8 mouse cellular contexts compared by ENCODE assay signal in the genomic region with DNA sequence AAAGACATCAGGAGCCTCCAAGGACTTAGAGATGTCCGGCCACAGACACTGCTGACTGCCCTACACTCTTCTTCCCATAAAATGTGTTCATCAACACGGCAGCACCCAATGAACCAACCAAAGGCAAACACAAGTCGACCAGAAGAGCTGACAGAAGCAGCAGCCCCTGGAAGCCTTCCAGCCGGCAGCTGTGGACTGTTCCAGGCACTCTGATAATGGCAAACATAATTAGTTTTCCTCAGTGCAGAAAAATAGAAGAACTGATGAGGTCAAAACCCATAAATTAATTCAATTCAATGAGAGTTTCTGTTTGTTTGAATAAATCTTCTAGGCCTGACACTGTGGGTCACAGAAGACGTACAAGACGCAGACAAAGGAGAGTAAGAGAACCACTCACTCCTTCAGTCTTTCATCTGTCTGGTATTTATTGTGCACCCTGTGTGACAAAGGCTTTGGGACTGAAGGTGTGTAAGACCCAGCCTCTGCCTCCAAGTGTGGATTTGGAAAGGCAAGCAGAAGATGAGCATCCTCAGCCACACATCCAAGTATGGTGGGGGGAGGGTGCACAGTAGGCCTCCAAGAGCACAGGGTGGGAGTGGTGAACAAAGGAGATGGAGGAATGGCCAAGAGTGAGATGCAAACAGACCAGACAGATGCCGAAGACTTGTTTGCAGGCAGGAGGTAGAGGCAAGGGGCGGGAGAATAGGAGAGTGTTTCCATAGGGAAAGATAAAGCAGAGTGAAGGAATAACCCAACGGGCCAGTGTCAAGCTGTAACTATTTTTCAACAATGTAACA. TPM values are rescaled to one million over a fixed set of nuclear protein-coding genes. Genes with fewer than 3 reads are reported as not detected.
DNase-seq lines count a peak whose midpoint lies in the region; ATAC-seq and TF ChIP-seq lines count a peak whose summit lies in the region.

No protein-coding gene starts in this region.

- no peak overlapping the region for H3K4me3 ChIP-seq in hindbrain, postnatal 0 days (ENCODE audit: low read length)

- H3K4me2 ChIP-seq in hindbrain, postnatal 0 days (ENCODE audit: low read depth, low read length), result no peak overlapping the region

- no peaks in the 10 kb centered on the region for H3K36me3 ChIP-seq in hindbrain, postnatal 0 days (ENCODE audit: insufficient read depth, low read length)

- WGBS in hindbrain, postnatal 0 days, result 50% methylated on average over 9 of the region's 9 CpGs

- peak; percentile 34; the same call in 1 of the 2 replicates for ATAC-seq in hindbrain, postnatal 0 days

- H3K27me3 ChIP-seq in hindbrain, postnatal 0 days (ENCODE audit: insufficient read depth, low read length), result no peaks in the 10 kb centered on the region

- H3K4me1 ChIP-seq in hindbrain, postnatal 0 days (ENCODE audit: insufficient read depth, low read length), result peaks cover 15% of the 10 kb centered on the region; the same call in 1 of the 2 replicates

- TF ChIP-seq CTCF in hindbrain, postnatal 0 days (IDR thresholded peaks at IDR 0.05; ENCODE audit: low read depth), result no peak

- peak overlapping the region; percentile 7; the same call in 1 of the 2 replicates for H3K27ac ChIP-seq in hindbrain, postnatal 0 days

- H3K9me3 ChIP-seq in hindbrain, postnatal 0 days (ENCODE audit: low read length), result no peaks in the 10 kb centered on the region

- peak; percentile 69 to 78 for DNase-seq in cerebellum, postnatal 10 days
- no peak for DNase-seq in cerebellum, adult 11-12 months
- DNase-seq in Muller cell, postnatal 12 days (ENCODE audit: inconsistent ontology term), result peak; percentile 66
- peak; percentile 56 for DNase-seq in hindbrain, postnatal 0 days (ENCODE audit: low spot score)
- peak; percentile 21 for DNase-seq in lung, postnatal 25 days (ENCODE audit: low spot score)
- DNase-seq in frontal cortex, postnatal 14 days (ENCODE audit: low spot score in 2 of 2), result no peak
- no peak for DNase-seq in spleen, postnatal 4 days (ENCODE audit: low spot score in 2 of 2)
- DNase-seq in cerebellum, adult 18-20 months, result no peak

- no peak overlapping the region for H3K9ac ChIP-seq in hindbrain, postnatal 0 days (replicated peaks; ENCODE audit: low read length)

RNA-seq across cellular contexts. Expression of a gene that starts 25.5 kb away (rescaled TPM):
- 14.8 and 18.0 TPM in 2 replicates for total RNA-seq in hindbrain, postnatal 0 days (2014; rRNA removed)
- polyA plus RNA-seq in hindbrain, postnatal 0 days (2015; fragmentation: Nextera tagmentation; extraction: Ambion mirVana), result 3.2 and 3.7 TPM in 2 replicates

Comparison
In these comparisons a context has a peak if more than half of its experiments do, and no peak if none do; other contexts are left out.
1. DNase-seq: peak in cerebellum, postnatal 10 days (2 of 2), Muller cell, postnatal 12 days (single experiment), hindbrain, postnatal 0 days (single experiment) and lung, postnatal 25 days (single experiment); none in cerebellum, adult 11-12 months (single experiment), frontal cortex, postnatal 14 days (0 of 2), spleen, postnatal 4 days (0 of 2) and cerebellum, adult 18-20 months (0 of 2).